Mouse (Mus musculus): ENCODE measurements around the gene Cbx2. TPM values are rescaled to one million over a fixed set of nuclear protein-coding genes. Genes with fewer than 3 reads are reported as not detected.

The Cbx2 gene
- polyA plus RNA-seq, 1 experiment from 2014 or later, result 47.6 TPM

DNA sequence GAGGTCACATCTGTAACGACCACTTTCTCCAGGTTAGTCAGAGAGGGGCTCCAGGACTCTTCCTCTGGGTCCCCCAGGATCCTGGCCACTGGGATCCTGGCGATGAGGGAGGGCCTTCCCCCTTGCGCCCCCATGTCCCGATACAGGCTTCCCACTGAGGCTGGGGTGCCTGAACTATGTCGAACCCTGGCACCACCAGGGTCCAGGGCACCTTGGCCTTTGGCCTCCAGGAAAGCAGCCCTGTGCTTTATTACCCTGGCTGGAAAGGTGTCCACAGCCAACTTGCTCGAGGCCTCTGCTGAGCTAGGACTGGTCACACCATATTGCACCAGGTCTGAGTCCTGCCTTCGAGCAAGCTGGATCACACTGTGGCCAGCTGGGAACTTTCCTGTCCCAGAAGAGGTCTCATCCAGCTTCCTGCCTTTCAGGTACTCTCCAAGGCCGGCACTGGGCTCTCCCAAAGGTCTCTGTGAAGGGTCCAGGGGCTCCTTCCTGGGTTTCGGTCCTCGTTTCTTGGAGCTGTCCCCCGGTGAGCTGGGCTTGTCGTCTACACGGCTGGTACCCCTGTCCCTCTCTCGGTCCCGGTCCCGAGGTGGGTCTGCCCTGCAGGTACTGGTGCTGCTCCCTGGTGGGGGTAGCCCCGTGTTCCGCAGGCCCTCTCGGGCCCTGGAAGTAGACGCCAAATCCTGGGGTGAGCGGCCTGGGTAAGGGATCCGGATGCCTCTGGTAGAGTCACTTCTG, 16.2 kb downstream of the Cbx2 start:
- Histone ChIP-seq H3K27me3 (replicated peaks) (peaks cover 75% of the 10 kb centered on the region), H3K9me3 (no peaks in the 10 kb centered on the region), H3K4me3 (no peak overlapping the region), H3K27ac (no peak overlapping the region), H3K9ac (0 out of 2 replicates have a peak overlapping the region, but pooled peaks have one; percentile 1), H3K4me2 (replicated peaks) (peak overlapping the region; percentile 93), H3K4me1 (peaks cover 79% of the 10 kb centered on the region), H3K36me3 (peaks cover 11% of the 10 kb centered on the region; the same call in 1 of the 2 replicates)
- ATAC-seq (ENCODE audit: low FRiP score, low read depth), result no peak
- 19% methylated on average over 22 of the region's 22 CpGs for WGBS

DNA sequence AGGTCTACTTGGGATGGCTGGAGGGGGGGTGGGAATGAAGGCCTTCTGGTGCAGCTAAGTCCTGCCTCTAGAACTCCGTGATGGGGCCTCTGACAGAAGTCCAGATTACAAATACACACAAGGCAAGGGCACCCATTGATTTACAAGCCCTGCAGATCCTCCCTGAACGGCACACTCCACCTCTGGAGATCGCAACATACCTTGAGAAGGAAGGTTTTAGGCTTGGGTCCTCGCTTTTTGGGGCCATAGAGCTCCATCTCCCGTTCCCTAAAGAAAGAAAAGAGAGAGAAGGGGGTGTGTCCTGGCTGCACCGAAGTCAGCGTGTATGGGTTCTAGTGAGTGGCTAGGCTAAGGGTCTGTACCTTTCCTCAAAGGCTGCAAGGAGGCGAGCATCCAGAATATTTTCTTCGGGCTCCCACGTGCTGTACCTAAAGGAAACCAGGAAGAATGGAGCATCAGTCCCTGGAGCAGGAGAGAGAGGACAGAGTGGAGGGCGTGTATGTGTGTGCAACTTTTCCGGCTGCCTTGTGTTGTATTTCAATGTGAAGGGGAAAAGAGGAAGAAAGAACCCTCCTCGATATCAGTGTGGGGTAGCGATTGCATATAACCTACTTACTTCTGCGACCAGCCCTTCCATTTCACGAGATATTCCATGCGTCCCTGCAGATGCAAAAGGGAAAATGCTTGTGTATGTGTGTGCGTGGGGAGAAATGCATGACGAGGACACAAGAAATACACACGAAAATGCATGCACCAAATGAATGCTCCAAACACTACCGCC, 17.2 kb downstream of the Cbx2 start:
- peaks cover 74% of the 10 kb centered on the region for H3K4me1 ChIP-seq
- H3K9ac ChIP-seq, result peak overlapping the region; percentile 80
- peak overlapping the region; percentile 66 for H3K4me3 ChIP-seq
- no peak for ATAC-seq (ENCODE audit: low FRiP score, low read depth)
- peaks cover 11% of the 10 kb centered on the region; the same call in 1 of the 2 replicates for H3K36me3 ChIP-seq
- no peaks in the 10 kb centered on the region for H3K9me3 ChIP-seq
- peaks cover 78% of the 10 kb centered on the region for H3K27me3 ChIP-seq (replicated peaks)
- H3K27ac ChIP-seq, result peak overlapping the region; percentile 82
- WGBS, result 3% methylated on average over 21 of the region's 21 CpGs
- H3K4me2 ChIP-seq (replicated peaks), result peak overlapping the region; percentile 93

DNA sequence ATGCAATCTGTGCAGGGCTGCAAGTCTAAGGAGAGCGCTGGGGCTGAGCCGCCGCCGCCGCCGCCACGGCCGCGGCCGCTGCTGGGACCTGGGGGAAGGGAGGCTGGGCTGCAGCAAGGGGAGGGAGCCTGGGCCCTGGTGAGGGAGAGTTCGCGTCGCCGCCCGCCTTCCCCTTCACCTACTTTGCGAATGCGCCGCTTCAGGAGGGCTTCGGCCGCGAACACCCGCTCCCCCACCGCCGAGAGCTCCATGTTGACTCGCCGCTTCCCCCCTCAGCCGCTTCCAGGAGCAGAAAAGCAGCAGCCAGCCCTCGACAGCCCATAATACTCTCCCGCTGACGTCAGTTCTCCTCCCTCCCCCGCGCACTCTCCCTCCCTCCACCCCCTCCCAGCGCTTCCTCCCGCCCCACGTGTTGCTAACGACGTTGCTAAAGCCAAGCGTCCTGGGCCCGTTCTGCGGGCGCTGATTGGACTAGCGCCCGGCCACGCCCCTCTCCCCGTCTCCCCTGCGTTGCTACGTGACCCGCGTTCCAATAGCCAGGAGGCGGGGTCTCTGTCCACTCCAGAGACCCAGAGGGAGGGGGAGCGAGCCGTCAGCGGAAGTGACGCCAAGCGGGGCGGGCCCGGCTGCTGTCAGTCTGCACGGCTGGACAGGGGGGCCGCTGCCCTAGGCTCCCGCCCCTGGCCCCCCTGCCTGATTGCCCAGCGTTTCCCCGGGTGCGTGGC, 18.0 kb downstream of the Cbx2 start, which contains the start of gene Cbx8:
Gene Cbx8 (minus strand): TSS at position 370 of the 725 bp plus-strand sequence.
- Histone ChIP-seq H3K9me3 (no peaks in the 10 kb centered on the region), H3K4me2 (replicated peaks) (peak within 1 kb of the TSS; percentile 93), H3K9ac (peak within 1 kb of the TSS; percentile 80), H3K27ac (peak within 1 kb of the TSS; percentile 82), H3K27me3 (replicated peaks) (peaks cover 78% of the 10 kb centered on the region), H3K36me3 (peaks cover 11% of the 10 kb centered on the region; the same call in 1 of the 2 replicates), H3K4me3 (peak within 1 kb of the TSS; percentile 66), H3K4me1 (peaks cover 68% of the 10 kb centered on the region)
- ATAC-seq (ENCODE audit: low FRiP score, low read depth), result peak; percentile 90
- WGBS, result under 1% methylated on average over 58 of the region's 63 CpGs

DNA sequence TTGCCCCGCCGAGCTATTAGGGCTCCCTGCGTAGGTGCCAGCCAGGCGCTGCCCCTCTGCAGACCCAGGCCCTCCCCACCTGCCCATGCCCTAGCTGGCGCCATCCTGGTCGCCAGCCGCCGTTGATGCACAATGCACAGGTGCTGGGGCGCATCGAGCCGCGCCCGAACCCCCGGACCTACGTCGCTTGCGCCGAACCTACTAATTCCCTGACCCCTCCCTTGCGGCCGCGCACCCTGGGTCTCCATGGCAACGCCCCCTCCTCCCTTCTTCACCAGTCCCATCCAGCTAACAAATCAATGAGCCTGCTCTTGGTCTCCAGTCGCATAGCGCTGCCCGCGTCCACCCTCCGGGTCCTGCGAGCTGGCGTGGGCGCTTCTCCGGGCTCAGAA, 18.6 kb downstream of the Cbx2 start:
- H3K9me3 ChIP-seq, result no peaks in the 10 kb centered on the region
- peak overlapping the region; percentile 80 for H3K27ac ChIP-seq
- H3K4me1 ChIP-seq, result peaks cover 65% of the 10 kb centered on the region
- peak overlapping the region; percentile 77 for H3K9ac ChIP-seq
- 0% methylated on average over 31 of the region's 31 CpGs for WGBS
- H3K4me3 ChIP-seq, result peak overlapping the region; percentile 66
- ATAC-seq (ENCODE audit: low FRiP score, low read depth), result peak; percentile 74; the same call in 1 of the 2 replicates
- H3K36me3 ChIP-seq, result peaks cover 11% of the 10 kb centered on the region; the same call in 1 of the 2 replicates
- H3K27me3 ChIP-seq (replicated peaks), result peaks cover 78% of the 10 kb centered on the region
- H3K4me2 ChIP-seq (replicated peaks), result peak overlapping the region; percentile 93

DNA sequence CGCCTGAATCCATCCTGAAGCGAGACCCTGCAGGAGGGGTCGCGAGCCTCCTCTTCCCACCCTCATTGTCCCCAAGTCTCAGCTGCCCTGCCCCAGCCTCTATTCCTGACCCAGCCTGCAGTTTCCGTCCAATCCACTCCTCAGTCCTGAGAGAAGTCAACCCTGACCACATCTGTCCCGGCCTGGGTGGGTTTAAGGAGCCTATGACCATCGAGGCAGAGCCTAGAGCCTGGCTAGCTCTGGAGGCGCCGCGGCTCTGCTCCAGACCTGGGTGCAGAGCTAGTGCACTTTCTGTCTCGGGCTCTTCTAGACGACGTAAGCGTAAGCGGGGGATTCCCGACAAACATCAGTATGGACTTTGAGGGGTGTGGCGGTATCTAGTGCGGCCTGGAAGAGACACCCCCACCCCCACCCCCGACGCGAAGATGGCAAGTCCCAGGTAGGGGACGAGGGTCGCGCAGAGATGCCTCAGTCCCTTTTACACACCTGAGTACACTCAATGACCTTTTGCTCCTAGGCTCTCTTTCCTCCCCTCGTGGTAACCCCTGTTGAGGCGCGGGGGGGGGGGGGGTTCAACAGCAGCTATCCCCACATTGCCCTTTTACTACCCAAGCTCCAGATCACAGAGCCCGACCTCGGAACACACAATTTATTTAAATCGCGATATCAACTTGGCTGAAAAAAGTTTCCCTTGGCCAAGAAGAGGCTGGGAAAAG, 19.1 kb downstream of the Cbx2 start:
- under 1% methylated on average over 30 of the region's 31 CpGs for WGBS
- no peak overlapping the region for H3K27ac ChIP-seq
- ATAC-seq (ENCODE audit: low FRiP score, low read depth), result peak; percentile 0; the same call in 1 of the 2 replicates

DNA sequence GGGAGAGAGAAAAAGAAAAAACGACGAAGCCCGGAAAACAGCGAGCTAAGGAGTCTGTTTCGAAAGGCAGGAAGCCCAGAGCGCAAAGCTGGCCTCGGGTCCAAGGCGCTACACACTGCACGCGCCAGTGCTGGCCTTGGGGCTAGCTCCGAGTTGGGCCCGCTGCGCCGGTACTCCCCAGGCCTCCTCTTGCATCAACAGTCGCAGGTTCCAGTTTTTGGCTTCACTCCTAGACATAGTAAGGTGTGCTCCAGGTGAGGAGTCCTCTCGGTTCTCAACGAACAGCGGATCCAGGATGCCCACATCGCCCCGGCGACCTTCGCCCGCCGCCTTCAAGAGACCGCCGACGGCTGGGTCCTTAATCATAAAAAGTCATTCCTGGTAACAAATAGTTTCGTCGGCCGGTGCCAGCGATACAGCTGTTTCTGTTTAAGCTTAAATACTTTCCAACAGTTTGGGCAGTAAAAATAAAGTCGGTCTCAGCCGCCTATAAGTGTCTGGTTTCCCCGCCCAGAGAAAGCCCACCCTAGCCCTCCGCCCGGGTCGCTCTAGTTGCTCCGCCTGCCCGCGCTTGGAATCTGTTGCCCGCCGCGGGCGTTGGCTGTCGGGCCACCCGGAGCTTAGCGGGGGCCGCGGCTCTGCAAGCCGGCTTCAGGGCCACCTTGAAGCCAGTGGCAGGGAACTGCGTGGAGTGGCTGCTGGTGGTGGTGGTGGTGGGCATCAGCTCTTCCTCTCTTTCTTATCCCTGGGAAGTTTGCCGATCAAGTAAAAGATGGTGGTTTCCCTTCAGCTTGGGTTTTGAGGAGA, 19.9 kb downstream of the Cbx2 start:
- WGBS, result under 1% methylated on average over 52 of the region's 52 CpGs
- Histone ChIP-seq H3K36me3 (peaks cover 11% of the 10 kb centered on the region; the same call in 1 of the 2 replicates), H3K9ac (no peak overlapping the region), H3K27me3 (replicated peaks) (peaks cover 81% of the 10 kb centered on the region), H3K9me3 (no peaks in the 10 kb centered on the region), H3K4me1 (peaks cover 66% of the 10 kb centered on the region), H3K4me3 (no peak overlapping the region), H3K4me2 (replicated peaks) (peak overlapping the region; percentile 93), H3K27ac (no peak overlapping the region)
- no peak for ATAC-seq (ENCODE audit: low FRiP score, low read depth)

More for the DNA sequence above, 19.1 kb downstream of the Cbx2 start:
- peaks cover 11% of the 10 kb centered on the region; the same call in 1 of the 2 replicates for H3K36me3 ChIP-seq
- peak overlapping the region; percentile 77 for H3K9ac ChIP-seq
- peaks cover 80% of the 10 kb centered on the region for H3K27me3 ChIP-seq (replicated peaks)
- peak overlapping the region; percentile 93 for H3K4me2 ChIP-seq (replicated peaks)
- H3K4me1 ChIP-seq, result peaks cover 67% of the 10 kb centered on the region
- peak overlapping the region; percentile 66 for H3K4me3 ChIP-seq
- no peaks in the 10 kb centered on the region for H3K9me3 ChIP-seq

DNA sequence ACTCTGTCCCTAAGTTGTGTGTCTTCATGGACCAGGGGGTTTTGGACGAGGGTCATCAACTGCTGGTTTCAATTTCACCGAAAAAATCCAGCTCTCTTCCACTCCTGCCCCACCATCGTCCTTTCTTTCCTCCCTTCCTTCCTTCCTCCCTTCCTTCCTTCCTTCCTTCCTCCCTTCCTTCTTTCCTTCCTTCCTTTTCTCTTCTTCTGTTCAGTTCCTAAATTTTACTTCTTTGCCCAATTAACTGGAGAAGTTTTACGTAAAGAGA, 20.4 kb downstream of the Cbx2 start:
- 2% methylated on average over 4 of the region's 4 CpGs for WGBS
- ATAC-seq (ENCODE audit: low FRiP score, low read depth), result no peak
- H3K27ac ChIP-seq, result no peak overlapping the region
- no peaks in the 10 kb centered on the region for H3K9me3 ChIP-seq
- peaks cover 11% of the 10 kb centered on the region; the same call in 1 of the 2 replicates for H3K36me3 ChIP-seq
- H3K9ac ChIP-seq, result no peak overlapping the region
- H3K4me1 ChIP-seq, result peaks cover 67% of the 10 kb centered on the region
- peaks cover 84% of the 10 kb centered on the region for H3K27me3 ChIP-seq (replicated peaks)
- no peak overlapping the region for H3K4me2 ChIP-seq (replicated peaks)
- no peak overlapping the region for H3K4me3 ChIP-seq

DNA sequence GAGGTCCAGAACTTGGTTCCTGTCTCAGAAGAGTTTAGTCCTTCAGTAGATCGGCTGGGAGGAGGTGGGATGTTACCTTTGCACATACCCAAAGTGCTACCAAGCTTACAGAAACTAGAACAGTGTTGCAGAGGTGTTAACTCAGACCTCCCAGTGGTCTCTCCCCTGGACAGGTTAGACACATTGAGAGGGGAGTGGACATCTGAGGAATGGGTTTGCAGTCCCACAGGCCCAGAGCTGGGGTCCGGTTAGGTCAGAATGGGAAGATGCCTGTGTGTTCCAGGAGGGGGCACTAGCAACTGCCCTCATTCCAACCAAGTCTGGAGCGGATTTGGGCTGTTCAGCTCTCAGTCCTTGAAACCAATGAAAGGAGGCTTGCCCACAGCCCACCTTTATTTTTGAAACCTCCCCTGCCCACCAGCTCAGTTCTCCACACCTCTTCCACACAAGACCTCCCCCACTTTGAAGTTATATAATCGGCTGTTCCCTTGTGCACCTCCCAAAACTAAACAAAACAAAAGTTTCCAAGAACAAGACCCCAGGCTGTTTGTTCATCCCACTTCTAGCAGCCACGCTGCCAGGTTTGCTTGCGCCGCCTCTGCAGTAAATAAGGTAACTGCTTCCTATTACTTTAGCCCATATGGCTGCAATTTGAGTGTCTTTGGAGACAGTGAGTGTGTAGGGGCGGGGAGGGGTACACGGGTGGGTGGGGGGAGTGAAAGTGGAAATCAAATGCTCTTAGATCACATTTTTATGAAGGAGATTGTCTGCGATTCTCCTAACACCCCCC, 21.2 kb downstream of the Cbx2 start:
- Histone ChIP-seq H3K9ac (no peak overlapping the region), H3K4me3 (no peak overlapping the region), H3K4me2 (replicated peaks) (peak overlapping the region; percentile 35), H3K27me3 (replicated peaks) (peaks cover 83% of the 10 kb centered on the region), H3K9me3 (no peaks in the 10 kb centered on the region), H3K27ac (no peak overlapping the region), H3K36me3 (peaks cover 6% of the 10 kb centered on the region; the same call in 1 of the 2 replicates), H3K4me1 (peaks cover 65% of the 10 kb centered on the region)
- WGBS, result 2% methylated on average over 10 of the region's 10 CpGs
- no peak for ATAC-seq (ENCODE audit: low FRiP score, low read depth)

DNA sequence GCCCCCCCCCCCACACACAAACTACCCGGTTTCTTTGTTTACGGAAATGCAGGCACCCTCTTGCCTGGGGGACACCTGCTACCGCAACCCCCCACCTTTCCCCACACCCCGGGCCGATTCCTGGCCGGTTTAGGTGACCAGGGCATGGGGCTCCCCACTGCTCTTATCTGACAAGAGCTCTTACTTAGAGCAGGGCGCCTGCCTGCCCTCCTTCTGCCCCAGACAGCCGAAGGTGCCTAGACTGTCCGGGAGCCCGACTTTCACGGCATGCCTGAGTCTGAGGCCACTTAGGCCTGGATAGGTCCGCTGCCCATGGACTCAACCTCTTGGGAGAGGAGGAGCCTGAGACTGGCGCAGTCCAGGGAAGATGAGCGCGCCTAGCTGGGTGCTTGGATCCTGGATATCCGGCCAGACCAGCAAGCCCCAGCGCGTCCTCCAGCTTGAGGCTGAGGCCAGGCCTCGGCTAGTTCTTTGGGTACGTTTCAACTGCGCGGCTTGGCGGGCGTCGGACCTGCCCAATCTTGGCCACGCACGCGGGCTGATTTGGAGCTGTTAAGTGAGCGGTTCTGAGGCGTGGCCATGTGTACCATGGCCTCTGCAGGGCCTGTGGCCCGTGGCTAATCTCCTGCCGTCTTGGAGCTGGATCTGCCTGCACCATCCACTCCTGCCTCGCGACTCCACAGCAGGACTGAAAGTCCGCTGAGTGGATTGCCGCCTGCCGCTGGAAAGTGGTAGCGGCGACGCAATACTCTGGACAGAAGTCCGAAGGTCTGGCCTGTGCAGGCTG, 22.0 kb downstream of the Cbx2 start:
- H3K27ac ChIP-seq, result no peak overlapping the region
- 1% methylated on average over 41 of the region's 41 CpGs for WGBS
- peaks cover 57% of the 10 kb centered on the region for H3K4me1 ChIP-seq
- H3K4me2 ChIP-seq (replicated peaks), result peak overlapping the region; percentile 35
- H3K27me3 ChIP-seq (replicated peaks), result peaks cover 83% of the 10 kb centered on the region
- H3K9ac ChIP-seq, result no peak overlapping the region
- peak overlapping the region; percentile 7; the same call in 1 of the 2 replicates for H3K4me3 ChIP-seq
- H3K9me3 ChIP-seq, result no peaks in the 10 kb centered on the region
- ATAC-seq (ENCODE audit: low FRiP score, low read depth), result no peak
- H3K36me3 ChIP-seq, result no peaks in the 10 kb centered on the region
